Mouse (Mus musculus): ENCODE results near the gene Uso1. TPM values are rescaled to one million over a fixed set of nuclear protein-coding genes. Genes with fewer than 3 reads are reported as not detected.

Gene Uso1
- 19.6 and 20.2 TPM in 2 replicates for polyA plus RNA-seq (2012; rRNA removed)

DNA sequence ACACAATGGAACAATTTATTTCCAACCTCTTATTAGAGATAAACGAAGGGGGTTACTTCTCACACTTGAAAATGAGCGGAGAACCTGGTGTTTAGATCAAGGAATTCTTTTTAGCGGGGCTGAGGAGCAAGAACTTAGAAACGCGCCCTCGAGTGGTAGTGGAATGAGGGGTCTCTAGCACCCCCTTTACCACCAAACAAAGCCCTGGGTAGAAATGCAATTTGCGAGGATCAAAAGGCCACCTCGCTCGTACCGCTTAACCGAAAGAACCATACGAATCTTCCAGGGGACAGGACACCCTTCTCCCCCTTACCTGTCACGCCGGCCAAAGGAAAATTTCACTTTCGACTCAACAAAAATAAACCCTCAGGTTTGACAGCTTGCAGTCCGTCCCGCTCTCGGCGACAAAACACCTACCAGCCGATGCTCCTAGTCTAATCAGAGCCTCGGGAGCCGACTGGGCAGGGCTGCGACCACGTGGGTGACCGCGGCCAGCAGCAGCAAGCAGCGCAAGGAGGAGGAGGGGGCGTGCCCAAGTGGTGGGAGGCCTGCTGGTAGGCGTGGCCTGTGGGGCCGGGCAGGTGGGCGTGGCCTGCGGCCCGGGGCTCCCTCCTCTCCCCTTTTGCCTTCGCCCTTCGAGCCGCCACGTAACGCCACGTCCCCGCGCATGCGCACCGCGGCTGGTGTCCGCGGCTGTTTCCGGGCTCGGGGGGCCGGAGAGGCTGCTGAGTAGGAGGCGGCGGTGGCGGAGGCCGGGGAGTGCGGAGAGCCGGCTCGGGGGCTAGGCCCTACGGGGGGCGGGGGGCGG lies at the start of gene Uso1:
Uso1 (plus strand) TSS at position 700 of the 808 bp plus-strand sequence.

GRCm38 (mm10) chr5:92215308-92215707 lies 77.6 kb downstream of the Uso1 start, which contains the start of gene U90926:
Gene U90926 (minus strand): TSS chr5:92215408.

Other genes starting within 250 kb of the Uso1 start
- 25.8 and 27.1 TPM in 2 replicates for gene Rchy1, start 174.9 kb upstream of the Uso1 start, polyA plus RNA-seq (2012; rRNA removed)
- gene Odaph, start 150.5 kb upstream of the Uso1 start, polyA plus RNA-seq (2012; rRNA removed), result not detected in 2 replicates
- 0.59 and 0.79 TPM in 2 replicates for gene Cdkl2, start 94.1 kb upstream of the Uso1 start, polyA plus RNA-seq (2012; rRNA removed)
- 15.7 and 16.0 TPM in 2 replicates for gene G3bp2, start 54.2 kb upstream of the Uso1 start, polyA plus RNA-seq (2012; rRNA removed)
- gene U90926, start 77.5 kb downstream of the Uso1 start, polyA plus RNA-seq (2012; rRNA removed), result not detected in 2 replicates
- 0.12 and 0.30 TPM in 2 replicates for gene Ppef2, start 118.3 kb downstream of the Uso1 start, polyA plus RNA-seq (2012; rRNA removed)
- 6.8 TPM in 2 replicates for gene Naaa, start 140.2 kb downstream of the Uso1 start, polyA plus RNA-seq (2012; rRNA removed)
- 7.3 and 8.0 TPM in 2 replicates for gene Sdad1, start 172.5 kb downstream of the Uso1 start, polyA plus RNA-seq (2012; rRNA removed)
- 0.21 and 1.6 TPM in 2 replicates for gene Cxcl9, start 190.1 kb downstream of the Uso1 start, polyA plus RNA-seq (2012; rRNA removed)
- 0.78 and 1.2 TPM in 2 replicates for gene Art3, start 193.9 kb downstream of the Uso1 start, polyA plus RNA-seq (2012; rRNA removed)
- gene Cxcl10, start 211.0 kb downstream of the Uso1 start, polyA plus RNA-seq (2012; rRNA removed), result 12.1 and 17.6 TPM in 2 replicates

Data from liver, embryonic 18 days (tissue).